Mouse (Mus musculus) limb, embryonic 15.5 days (tissue): ENCODE data around the gene Olfr902. TPM values are rescaled to one million over a fixed set of nuclear protein-coding genes. Genes with fewer than 3 reads are reported as not detected.

Experiments
- polyA plus RNA-seq: library from polyadenylated mRNA; unstranded; fragments of >200 nt; fragmentation: Nextera tagmentation; extraction: Ambion mirVana; gene quantifications from 2 replicates; pipeline ENCODE4 v1.2.1, GENCODE M21; 2015

Olfr902 gene
- polyA plus RNA-seq, 1 experiment from 2014 or later = not detected

Other genes starting within 250 kb of the Olfr902 start
- gene Olfr893, start 239.3 kb upstream of the Olfr902 start, polyA plus RNA-seq = 0.07 TPM in 1 of 2 replicates, not detected in the other
- not detected in 2 replicates for gene Olfr894, start 229.6 kb upstream of the Olfr902 start, polyA plus RNA-seq
- not detected in 2 replicates for gene Olfr143, start 194.9 kb upstream of the Olfr902 start, polyA plus RNA-seq
- gene Olfr895, start 179.8 kb upstream of the Olfr902 start, polyA plus RNA-seq = not detected in 2 replicates
- gene Olfr896-ps1, start 156.5 kb upstream of the Olfr902 start, polyA plus RNA-seq = not detected in 2 replicates
- gene Olfr25, start 118.6 kb upstream of the Olfr902 start, polyA plus RNA-seq = not detected in 2 replicates
- gene Olfr898, start 99.2 kb upstream of the Olfr902 start, polyA plus RNA-seq = not detected in 2 replicates
- gene Olfr250, start 80.8 kb upstream of the Olfr902 start, polyA plus RNA-seq = not detected in 2 replicates
- gene Olfr251, start 70.6 kb upstream of the Olfr902 start, polyA plus RNA-seq = not detected in 2 replicates
- gene Olfr147, start 46.0 kb upstream of the Olfr902 start, polyA plus RNA-seq = not detected in 2 replicates
- not detected in 2 replicates for gene Olfr901, start 18.2 kb upstream of the Olfr902 start, polyA plus RNA-seq
- not detected in 2 replicates for gene Olfr904, start 15.5 kb downstream of the Olfr902 start, polyA plus RNA-seq
- not detected in 2 replicates for gene Olfr905, start 23.5 kb downstream of the Olfr902 start, polyA plus RNA-seq
- gene Olfr906, start 39.4 kb downstream of the Olfr902 start, polyA plus RNA-seq = not detected in 2 replicates
- not detected in 2 replicates for gene Olfr907, start 48.1 kb downstream of the Olfr902 start, polyA plus RNA-seq
- not detected in 2 replicates for gene Olfr911-ps1, start 73.9 kb downstream of the Olfr902 start, polyA plus RNA-seq
- not detected in 2 replicates for gene Olfr910, start 90.2 kb downstream of the Olfr902 start, polyA plus RNA-seq
- not detected in 2 replicates for gene Olfr912, start 132.5 kb downstream of the Olfr902 start, polyA plus RNA-seq
- gene Olfr913, start 145.1 kb downstream of the Olfr902 start, polyA plus RNA-seq = not detected in 2 replicates
- gene Olfr914, start 157.4 kb downstream of the Olfr902 start, polyA plus RNA-seq = not detected in 2 replicates
- gene Olfr916, start 212.2 kb downstream of the Olfr902 start, polyA plus RNA-seq = not detected in 2 replicates
- not detected in 2 replicates for gene Olfr917, start 218.2 kb downstream of the Olfr902 start, polyA plus RNA-seq
- gene Olfr918, start 226.9 kb downstream of the Olfr902 start, polyA plus RNA-seq = not detected in 2 replicates